Mouse (Mus musculus): Measurements from ENCODE around the gene Ccrl2.
A peak's percentile ranks its signal among the peaks of the same experiment; 100 is the strongest.

Gene Ccrl2

DNA sequence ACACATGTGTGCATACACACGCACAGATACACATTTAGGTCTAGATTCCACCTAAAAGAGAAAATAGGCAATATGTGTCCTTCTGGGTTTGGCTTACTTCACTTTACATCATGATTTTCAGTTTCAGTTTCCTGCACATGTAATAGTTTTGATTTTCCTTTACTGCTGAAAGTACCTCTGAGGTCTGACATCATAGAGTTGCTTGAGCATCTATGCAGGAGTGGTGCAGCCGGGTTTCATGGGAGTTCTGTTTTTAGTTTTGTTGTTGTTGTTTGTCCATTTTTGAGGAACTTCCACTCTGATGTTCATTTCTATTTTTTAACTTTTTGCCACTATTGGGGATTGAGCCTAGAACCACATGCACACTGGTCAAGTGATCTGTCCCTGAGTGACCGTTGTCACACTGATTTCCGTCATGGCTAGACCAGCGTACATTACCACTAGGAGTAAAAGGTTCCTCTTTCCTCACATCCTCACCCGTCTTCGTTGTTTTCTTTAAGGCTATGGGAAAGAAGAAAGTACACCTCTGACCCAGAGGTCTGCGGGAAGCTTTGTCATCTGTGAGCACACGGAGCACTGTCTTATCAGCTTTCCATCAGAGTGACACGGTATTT is 1.7 kb upstream of the Ccrl2 start:
- no peak for DNase-seq

DNA sequence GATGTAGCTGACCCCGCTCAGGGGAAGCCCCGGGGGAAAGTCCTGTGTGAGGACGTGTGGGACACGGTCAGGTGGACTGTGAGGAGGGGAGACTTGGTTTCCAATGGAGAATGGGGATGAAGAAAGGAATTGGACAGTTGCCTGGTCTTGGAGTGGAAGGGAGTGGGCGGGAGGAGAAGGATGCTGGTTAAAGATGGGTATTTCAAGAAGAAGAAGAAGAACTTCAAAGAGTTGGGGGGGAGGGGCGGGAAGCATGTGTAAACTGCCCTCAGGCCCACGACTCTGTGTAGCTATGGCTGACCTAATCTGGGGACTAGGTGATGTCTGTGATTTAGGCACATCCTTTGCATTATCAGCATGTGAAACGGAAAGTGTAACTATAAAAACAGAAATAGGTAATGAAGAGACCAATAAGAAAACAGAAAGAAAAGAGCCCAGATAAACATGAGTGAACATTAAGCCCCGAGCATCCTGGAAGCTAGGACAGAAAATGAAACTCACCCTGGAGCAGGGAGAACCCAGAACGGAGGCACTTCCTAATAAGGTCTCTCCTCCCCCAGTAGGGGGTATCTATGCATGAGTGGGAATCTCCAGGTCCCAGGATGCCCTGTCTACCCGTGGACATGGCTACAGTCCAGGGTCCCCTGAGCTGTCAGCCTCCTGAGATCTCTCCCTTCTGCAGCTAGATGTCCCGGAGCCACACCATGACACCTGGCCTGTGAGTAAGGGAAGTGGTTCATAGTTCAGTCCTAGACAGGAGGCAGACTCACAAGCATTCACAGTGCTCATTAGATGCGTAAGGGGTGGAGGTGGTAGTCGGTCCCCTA is 438 bp upstream of the Ccrl2 start:
- DNase-seq = peak; percentile 35 to 40

DNA sequence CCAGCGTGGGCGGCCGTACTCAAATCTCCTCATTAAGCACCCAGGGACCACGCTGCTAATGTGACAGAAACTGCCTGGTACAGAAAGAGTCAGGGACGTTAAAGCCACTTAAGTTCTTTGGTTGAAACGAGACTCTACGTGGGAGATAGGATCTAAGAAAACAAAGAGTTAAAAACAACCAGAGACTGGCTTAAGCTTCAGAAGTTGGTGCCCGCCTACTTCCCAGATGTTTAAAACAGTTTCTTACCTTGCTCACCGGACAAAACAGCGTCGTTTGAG is 861 bp downstream of the Ccrl2 start:
- DNase-seq = no peak

DNA sequence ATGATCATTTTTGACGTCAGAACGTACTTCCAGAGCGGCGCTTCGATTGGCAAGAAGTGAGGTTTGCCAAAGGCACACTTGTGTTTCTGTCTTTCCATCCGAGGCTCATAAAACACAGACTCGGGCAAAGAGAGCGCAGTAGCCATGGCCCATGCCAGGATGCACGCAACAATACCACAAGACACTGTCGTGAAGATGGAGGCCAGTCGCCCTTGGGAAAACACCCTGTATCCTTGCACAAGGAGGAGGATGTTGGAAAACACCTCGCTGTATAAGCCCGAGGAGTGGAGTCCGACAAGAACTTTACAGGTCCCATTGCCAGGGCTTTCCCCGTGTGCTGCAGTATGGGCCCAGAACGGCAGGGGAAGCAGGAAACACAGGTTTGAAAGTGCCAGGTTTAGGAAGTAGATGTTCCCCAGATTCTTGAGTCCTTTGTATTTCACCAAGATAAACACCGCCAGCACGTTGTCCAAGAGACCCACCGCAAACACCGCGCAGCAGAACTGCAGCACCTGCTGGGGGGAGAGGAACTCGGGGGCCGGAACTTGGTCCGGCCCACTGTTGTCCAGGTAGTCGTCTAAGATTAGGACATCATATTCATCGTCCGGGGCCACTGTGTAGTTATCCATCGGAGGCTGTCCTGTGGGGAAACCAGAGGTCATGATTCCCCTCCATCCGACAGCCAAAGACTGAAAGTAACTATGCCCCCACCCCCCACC is 1.4 kb downstream of the Ccrl2 start:
- peak; percentile 19 to 24 for DNase-seq

DNA sequence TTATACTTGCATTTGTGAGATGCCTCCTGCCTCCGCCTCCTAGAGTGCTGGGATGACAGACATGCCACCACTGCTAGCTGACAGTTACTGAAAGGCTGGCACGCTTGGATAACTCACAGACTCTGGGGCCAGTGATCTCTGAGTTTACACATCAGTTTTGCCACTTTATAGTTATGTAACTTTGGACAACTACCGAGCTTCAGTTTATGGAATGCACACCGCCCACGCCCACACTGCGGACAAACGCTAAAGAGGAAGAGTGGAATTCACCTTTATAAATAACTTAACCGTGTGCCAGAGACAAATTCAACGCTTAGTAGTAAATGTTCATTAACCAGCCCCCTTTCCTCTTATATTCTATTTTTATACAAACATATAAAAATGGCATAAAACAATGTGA is 2.4 kb downstream of the Ccrl2 start:
- DNase-seq = no peak

DNA sequence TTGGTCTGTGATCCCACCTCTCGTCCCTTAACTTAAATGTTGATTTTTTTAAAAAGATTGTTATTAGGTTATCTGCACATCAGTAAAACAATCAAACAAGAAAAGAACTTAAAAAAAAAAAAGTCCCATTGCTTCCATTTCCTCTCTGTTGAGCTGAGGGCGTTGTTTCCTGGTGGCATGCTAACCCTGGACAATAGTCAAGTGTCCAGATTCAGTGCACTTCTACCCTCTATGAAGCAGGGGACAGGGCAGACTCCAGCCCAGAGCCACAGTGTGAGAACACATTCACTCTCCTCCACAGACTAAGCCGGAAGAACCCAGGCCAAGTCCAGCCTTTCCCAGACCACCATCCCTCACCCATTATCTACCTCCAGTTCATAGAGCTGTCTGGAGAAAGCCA is 8.9 kb downstream of the Ccrl2 start:
- DNase-seq = no peak

DNA sequence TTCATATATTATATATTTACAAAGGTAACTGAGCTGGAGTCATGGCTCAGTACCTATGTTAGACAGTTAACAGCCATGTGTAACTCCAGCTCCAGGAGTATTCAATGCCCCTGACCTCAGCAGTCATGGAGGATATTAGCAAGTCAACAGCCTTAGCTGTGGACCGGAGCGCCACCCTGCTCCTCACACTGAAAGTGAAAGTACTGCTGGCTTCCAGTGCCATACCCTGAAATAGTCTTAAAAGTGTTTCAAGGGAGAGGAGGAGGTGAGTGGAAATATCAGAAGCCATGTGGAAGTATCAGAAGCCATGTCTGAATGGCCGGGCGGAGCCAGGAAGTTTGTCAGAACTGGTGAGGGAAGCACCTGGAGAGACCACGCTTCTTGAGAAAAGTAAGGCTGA is 10.1 kb downstream of the Ccrl2 start:
- no peak for DNase-seq

DNA sequence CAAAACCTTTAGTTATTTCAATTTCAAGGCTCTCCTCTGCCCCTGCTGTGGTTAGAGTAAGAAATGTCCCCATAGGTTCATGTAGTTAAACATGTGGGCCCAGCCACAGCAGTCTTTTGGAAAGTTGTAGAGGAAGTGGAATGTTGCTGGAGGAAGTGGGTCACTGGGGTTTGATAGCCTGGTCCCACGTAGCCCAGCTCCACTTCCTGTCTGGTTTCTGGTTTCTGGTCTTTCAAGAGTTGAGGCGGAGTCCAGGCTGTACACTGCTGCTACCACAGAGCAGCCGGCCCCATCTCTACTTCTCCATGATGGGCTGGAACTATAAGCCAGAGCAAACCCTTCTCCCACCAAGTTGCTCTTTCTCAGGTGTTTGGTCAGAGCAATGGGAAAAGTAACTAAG is 11.1 kb downstream of the Ccrl2 start:
- no peak for DNase-seq

DNA sequence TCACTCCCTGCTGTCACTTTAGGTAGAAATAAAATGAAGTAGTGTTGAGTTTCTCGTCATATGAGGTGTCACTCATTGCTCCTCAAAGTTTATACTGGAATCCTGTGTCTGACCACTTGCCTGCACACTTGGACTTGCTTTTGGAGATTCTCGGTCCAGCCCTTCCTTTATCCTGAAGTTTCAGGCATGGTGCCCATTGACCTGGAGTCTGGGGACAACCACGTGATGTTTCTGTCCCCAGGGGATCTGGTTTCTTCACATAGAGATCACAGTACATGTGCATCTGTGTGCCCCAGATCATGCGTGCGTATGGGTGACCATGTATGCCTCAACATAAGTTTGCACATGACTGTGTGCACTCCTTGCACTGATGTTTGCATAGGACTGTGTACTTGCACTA is 15.1 kb downstream of the Ccrl2 start:
- no peak for DNase-seq

DNA sequence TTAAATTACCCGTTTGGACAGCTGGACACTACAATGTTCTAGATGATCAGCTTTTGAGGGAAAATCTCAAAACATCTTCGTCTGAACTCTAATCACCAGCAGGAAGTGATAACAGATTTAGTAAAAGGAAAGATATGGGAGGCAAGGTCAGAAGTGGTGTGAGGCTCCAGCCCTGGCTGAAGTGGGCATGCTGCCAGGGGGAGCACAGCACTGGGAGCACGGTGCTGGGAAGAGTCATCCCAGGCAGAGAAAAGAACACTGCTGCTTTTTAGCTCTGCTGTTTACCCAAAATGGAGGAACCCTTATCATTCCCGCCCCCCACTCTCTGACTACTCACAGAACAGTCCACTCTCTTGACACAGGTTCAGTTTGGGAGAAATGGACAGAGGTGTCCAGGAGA is 17.4 kb downstream of the Ccrl2 start:
- DNase-seq = no peak

DNA sequence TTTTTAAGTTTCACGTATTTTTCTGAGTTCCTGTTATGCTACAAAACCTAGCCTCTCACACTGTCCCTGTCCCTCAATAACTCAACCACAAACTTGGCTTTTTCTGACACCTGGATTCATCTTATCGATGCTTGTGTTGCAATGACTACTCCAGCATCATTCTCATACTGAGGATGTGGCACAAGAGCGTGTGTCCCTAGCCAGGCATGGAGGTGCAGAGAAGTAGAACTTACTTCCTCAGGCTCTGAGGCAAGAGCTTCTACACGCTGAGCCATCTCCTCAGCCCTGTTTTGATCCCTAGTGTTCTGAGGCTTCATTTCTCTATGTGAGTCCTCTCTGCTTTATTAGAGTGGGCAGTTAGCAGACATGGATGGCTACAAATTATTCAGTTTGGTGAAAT is 23.6 kb downstream of the Ccrl2 start:
- no peak for DNase-seq

DNA sequence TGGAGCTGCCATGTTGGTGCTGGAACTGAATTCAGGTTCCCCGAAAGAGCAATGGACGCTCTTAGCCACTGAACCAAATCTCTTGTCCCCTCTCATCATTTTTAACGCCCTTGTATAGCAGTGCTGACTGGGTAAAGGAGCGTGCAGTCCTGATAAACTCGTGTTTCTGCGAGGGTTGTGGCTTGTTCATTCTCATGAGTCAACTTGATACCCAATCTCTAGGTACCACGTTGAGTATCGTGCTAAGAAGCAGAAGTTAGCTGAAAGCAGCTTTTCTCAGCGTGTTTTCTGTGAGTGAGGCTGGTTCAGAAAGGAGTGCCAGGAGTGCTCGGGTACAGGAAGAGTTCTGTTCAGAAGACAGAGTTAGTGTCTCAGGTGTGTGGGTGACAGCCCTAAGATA is 30.5 kb downstream of the Ccrl2 start:
- DNase-seq = no peak

DNA sequence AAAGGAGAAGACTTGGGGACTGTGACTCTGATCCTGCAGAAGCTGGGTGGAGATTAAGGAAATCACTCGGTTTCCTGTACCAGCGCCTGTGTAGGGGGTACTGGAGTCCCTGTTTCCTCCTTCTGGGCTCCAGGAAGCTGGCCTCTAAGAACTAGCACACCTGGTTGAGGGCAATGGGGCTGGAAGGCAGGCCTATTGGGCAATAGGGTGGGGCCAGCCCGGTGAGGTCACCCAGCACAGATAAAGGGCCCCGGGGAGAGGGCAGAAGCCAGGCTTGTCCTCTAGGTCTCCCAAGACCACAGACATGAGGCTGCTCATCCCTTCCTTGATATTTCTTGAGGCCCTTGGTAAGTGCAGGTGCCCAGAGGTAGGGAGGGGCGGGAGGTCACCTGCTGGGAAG is 38.3 kb downstream of the Ccrl2 start, which contains the start of gene Ltf:
Gene Ltf (plus strand): TSS at position 250 of the 400 bp plus-strand sequence.
- DNase-seq = no peak

DNA sequence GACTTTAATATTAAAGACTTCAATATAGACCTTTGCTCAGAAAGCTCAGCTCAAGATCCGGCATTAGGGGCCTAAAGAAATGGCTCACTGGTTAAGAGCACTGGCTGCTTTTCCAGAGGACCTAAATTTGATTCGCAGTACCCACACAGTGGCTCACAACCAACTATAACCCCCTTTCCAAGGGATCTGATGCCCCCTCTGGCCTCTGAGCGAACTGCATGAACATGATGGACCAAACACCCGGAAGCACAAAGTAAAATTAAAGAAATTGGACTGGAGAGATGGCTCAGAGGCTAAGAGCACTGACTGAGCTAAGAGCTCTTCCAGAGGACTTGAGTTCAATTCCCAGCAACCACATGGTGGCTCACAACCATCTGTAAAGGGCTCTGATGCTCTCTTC is 41.7 kb downstream of the Ccrl2 start:
- DNase-seq = peak in 1 of 2 experiments; percentile 9

DNA sequence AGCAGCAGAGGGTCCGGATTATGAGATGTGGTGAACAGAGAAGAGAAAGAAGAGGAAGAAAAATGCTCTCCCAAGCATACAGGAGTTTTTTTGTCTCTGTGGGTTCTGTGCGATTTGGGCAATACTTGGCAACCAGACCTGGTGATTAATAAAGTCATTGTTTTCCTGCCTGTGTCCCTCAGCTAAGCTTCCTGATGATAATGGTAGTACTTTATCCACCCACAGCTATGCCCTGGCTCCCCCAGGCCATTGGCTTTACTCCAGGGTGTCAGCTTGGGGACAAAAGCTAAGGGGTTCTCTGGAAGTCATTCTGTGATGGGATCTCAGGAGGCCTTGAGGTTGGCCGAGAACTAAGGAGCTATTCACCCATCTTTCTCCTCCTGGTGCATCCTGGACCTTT is 45.3 kb downstream of the Ccrl2 start:
- DNase-seq = no peak

DNA sequence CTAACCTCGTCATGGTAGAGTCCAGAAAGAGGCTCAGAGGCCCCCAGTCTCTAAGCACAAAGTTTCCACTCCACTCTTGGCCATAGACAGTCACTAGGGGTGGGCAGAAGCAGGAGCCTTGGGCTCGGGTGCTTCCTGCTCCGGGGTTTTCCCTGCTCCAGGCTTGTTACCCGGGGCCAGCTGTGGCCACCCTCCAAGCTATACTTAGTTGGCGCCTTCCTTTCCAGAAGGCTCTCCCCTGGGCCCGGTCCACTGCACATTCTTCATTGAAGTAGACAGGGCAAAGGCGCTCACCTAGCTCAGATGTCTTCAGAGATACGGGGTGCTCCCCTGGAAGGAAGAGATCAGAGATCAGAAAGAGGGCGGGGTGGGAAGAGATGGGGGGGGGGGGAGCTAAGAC is 45.8 kb downstream of the Ccrl2 start:
- no peak for DNase-seq

DNA sequence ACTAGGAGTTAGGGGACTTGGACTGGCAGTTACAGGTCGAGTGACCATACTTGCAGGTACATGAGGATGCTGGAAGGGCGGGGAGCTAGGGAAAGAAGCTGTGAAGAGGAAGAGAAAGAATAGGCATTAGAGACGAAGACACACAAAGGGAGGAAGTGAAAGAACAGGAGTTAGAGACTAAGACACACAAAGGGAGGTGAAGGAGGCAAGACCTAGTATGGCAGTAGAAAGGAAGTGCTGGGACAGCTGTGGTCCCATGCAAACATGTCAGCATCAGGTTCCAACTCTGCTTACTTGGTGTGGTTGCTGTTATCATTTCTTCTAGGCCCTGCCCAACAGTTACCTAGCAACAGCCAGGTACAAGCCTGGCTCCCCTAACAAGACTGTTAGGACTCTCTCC is 47.6 kb downstream of the Ccrl2 start:
- DNase-seq = no peak

DNA sequence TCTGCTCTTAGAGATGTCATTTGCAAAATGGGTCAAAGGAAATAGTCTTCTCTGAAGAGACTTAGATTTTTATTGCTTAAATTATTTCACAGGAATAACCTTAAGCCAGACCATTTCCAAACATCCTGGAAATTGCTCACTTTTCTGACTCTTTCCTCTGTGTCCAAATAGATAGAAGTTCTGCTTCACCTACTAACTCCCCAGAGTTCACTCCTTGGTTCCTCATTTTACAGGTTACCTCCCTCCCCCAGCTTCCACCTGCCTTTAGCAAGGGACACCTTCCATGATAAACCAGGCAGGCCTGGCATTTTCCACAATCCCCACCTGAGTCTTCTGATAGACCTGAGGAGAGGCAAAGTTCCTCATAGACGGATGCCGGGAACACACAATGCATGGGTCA is 50.8 kb downstream of the Ccrl2 start:
- no peak for DNase-seq
